Mouse (Mus musculus) liver, embryonic 14.5 days (tissue): ENCODE results near the gene Trmt13.
"Not testable (repeated sequence)": the region's sequence is repeated elsewhere in the genome, so short reads cannot be mapped to it uniquely, and the experiment has no call there.

Experiments used
- CTCF ChIP-seq: IDR thresholded peaks from 2 replicates; pipeline ENCODE4 v1.5.1; 2016; ENCODE audit warnings: antibody characterized with exemption, low read depth, control low read depth
- EP300 ChIP-seq: IDR thresholded peaks from 2 replicates; pipeline ENCODE4 v1.6.1; 2016; ENCODE audit warnings: antibody characterized with exemption, low read depth

- not testable (repeated sequence) for TF ChIP-seq CTCF, EP300
Observed at GRCm38 (mm10) chr3:116654051-116654450, 39.7 kb upstream of the Trmt13 start.
